Mouse (Mus musculus) intestine, embryonic 14.5 days (tissue): ENCODE results near the gene Eme2. TPM values are rescaled to one million over a fixed set of nuclear protein-coding genes. Genes with fewer than 3 reads are reported as not detected.

Source experiments
- ATAC-seq: fragments of 200-750 bp; cut with Nextera tagmentation; replicated peaks from 2 replicates; pipeline ENCODE4 v1.8.0; 2017; ENCODE audit warnings: low read depth, moderate number of reproducible peaks, moderate TSS enrichment, moderate library complexity; ENCODE audit not compliant: low FRiP score, low TSS enrichment
- DNase-seq: peaks from one replicate; pipeline ENCODE4 v3.0.0-alpha.2; 2018; ENCODE audit warnings: low spot score
- H3K27ac ChIP-seq: fragments of 300-500 bp; sonication (generic); 2 replicates; pipeline ENCODE4 v1.5.1; 2014; ENCODE audit warnings: low read depth, mild to moderate bottlenecking, control low read depth
- H3K27me3 ChIP-seq: fragments of 300-500 bp; sonication (generic); replicated peaks from 2 replicates; pipeline ENCODE4 v1.6.1; 2014; ENCODE audit warnings: low read length, control low read depth; ENCODE audit not compliant: control insufficient read depth, insufficient read depth
- H3K36me3 ChIP-seq: fragments of 300-500 bp; sonication (generic); 2 replicates; pipeline ENCODE4 v1.6.1; 2014; ENCODE audit warnings: low read length, control low read depth; ENCODE audit not compliant: control insufficient read depth, insufficient read depth
- H3K4me1 ChIP-seq: fragments of 300-500 bp; sonication (generic); replicated peaks from 2 replicates; pipeline ENCODE4 v1.6.1; 2014; ENCODE audit warnings: low read length, control low read depth, mixed read lengths; ENCODE audit not compliant: control insufficient read depth, insufficient read depth
- H3K4me2 ChIP-seq: fragments of 300-500 bp; sonication (generic); 2 replicates; pipeline ENCODE4 v1.6.1; 2014; ENCODE audit warnings: low read length
- H3K4me3 ChIP-seq: fragments of 300-500 bp; sonication (generic); 2 replicates; pipeline ENCODE4 v1.5.1; 2014; ENCODE audit warnings: low read depth, low read length, control low read depth, mixed read lengths
- H3K9ac ChIP-seq: fragments of 300-500 bp; sonication (generic); 2 replicates; pipeline ENCODE4 v1.6.1; 2014; ENCODE audit warnings: mild to moderate bottlenecking, low read length
- H3K9me3 ChIP-seq: fragments of 300-500 bp; sonication (generic); 2 replicates; pipeline ENCODE4 v1.6.1; 2016; ENCODE audit warnings: low read length, control low read depth; ENCODE audit not compliant: control insufficient read depth
- WGBS: fragments of 180-500 bp; shearing (Covaris S2); extraction: QIAGEN DNeasy Blood & Tissue Kit; methylation state at CpG from one replicate; pipeline ENCODE4 v1.1.7; 2014; 5-methylcytosine and 5-hydroxymethylcytosine counted together
- polyA plus RNA-seq: library from polyadenylated mRNA; unstranded; fragments of >200 nt; fragmentation: Nextera tagmentation; extraction: Ambion mirVana; gene quantifications from 2 replicates; pipeline ENCODE4 v1.2.1, GENCODE M21; 2014

Eme2 gene
- polyA plus RNA-seq, 1 experiment from 2014 or later, result 24.1 TPM

GRCm38 (mm10) chr17:24900014-24900413 is 5.1 kb upstream of the Eme2 start:
- DNase-seq (no peak), ATAC-seq (no peak)
- Histone ChIP-seq H3K9me3 (no peaks in the 10 kb centered on the region), H3K9ac (no peak overlapping the region), H3K4me1 (peaks cover 20% of the 10 kb centered on the region), H3K4me3 (no peak overlapping the region), H3K27me3 (no peaks in the 10 kb centered on the region), H3K36me3 (peaks cover 81% of the 10 kb centered on the region), H3K4me2 (no peak overlapping the region), H3K27ac (no peak overlapping the region)
- 94% methylated on average over 6 of the region's 6 CpGs for WGBS

DNA sequence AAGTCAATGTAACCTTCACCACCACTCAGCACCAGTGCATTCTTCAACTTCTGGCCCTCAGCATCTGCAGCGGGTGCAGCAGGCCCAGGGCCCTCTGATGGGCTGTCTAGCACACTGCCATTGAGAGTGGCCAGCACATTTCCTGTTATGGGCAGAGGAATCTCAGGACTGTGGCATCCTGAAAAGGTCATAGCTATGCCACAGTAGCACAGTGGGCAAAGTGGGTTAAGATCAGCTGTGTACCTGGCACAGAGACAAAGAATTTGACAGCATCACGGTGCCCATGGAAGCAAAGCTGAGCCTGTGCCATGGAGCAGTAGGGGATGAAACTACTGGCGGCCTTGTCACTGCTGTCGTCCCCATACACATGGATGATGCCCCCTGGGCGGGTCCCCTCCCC is 4.3 kb upstream of the Eme2 start:
- DNase-seq (no peak), ATAC-seq (no peak)
- H3K9ac ChIP-seq, result no peak overlapping the region
- H3K4me1 ChIP-seq, result peaks cover 22% of the 10 kb centered on the region
- H3K9me3 ChIP-seq, result no peaks in the 10 kb centered on the region
- H3K4me2 ChIP-seq, result no peak overlapping the region
- 86% methylated on average over 5 of the region's 5 CpGs for WGBS
- no peak overlapping the region for H3K27ac ChIP-seq
- peaks cover 73% of the 10 kb centered on the region for H3K36me3 ChIP-seq
- no peak overlapping the region for H3K4me3 ChIP-seq
- no peaks in the 10 kb centered on the region for H3K27me3 ChIP-seq

GRCm38 (mm10) chr17:24898041-24898854 is 3.4 kb upstream of the Eme2 start:
- H3K9ac ChIP-seq, result no peak overlapping the region
- peaks cover 27% of the 10 kb centered on the region for H3K4me1 ChIP-seq
- no peak overlapping the region for H3K4me2 ChIP-seq
- no peak overlapping the region for H3K4me3 ChIP-seq
- ATAC-seq, result no peak
- DNase-seq, result no peak
- no peaks in the 10 kb centered on the region for H3K27me3 ChIP-seq
- H3K9me3 ChIP-seq, result no peaks in the 10 kb centered on the region
- 72% methylated on average over 4 of the region's 4 CpGs for WGBS
- peaks cover 67% of the 10 kb centered on the region for H3K36me3 ChIP-seq
- no peak overlapping the region for H3K27ac ChIP-seq

GRCm38 (mm10) chr17:24897600-24897999 is 2.7 kb upstream of the Eme2 start:
- H3K4me3 ChIP-seq, result peak overlapping the region; percentile 97
- 73% methylated on average over 4 of the region's 4 CpGs for WGBS
- no peak overlapping the region for H3K27ac ChIP-seq
- no peak for DNase-seq
- H3K4me1 ChIP-seq, result peaks cover 27% of the 10 kb centered on the region
- peak overlapping the region; percentile 83; the same call in 1 of the 2 replicates for H3K4me2 ChIP-seq
- H3K9ac ChIP-seq, result no peak overlapping the region
- H3K9me3 ChIP-seq, result no peaks in the 10 kb centered on the region
- H3K36me3 ChIP-seq, result peaks cover 67% of the 10 kb centered on the region
- H3K27me3 ChIP-seq, result no peaks in the 10 kb centered on the region
- no peak for ATAC-seq

DNA sequence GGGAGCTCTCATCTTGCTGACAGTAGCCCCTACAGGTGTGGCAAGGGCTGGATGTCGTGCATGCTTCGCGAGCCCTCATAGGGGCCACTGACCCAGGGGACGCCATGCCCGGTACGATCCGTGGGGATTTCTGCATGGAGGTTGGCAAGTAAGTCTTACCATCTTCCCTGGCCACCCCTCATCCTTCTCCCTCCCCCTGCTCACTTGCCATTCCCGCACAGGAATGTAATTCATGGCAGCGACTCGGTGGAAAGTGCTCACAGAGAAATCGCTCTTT is 2.0 kb upstream of the Eme2 start:
- Histone ChIP-seq H3K27me3 (no peaks in the 10 kb centered on the region), H3K9me3 (no peaks in the 10 kb centered on the region), H3K9ac (peak overlapping the region; percentile 85), H3K36me3 (peaks cover 67% of the 10 kb centered on the region), H3K27ac (peak overlapping the region; percentile 54; the same call in 1 of the 2 replicates), H3K4me1 (peaks cover 27% of the 10 kb centered on the region), H3K4me2 (peak overlapping the region; percentile 83), H3K4me3 (peak overlapping the region; percentile 97)
- ATAC-seq, result no peak
- no peak for DNase-seq
- 28% methylated on average over 11 of the region's 11 CpGs for WGBS

DNA sequence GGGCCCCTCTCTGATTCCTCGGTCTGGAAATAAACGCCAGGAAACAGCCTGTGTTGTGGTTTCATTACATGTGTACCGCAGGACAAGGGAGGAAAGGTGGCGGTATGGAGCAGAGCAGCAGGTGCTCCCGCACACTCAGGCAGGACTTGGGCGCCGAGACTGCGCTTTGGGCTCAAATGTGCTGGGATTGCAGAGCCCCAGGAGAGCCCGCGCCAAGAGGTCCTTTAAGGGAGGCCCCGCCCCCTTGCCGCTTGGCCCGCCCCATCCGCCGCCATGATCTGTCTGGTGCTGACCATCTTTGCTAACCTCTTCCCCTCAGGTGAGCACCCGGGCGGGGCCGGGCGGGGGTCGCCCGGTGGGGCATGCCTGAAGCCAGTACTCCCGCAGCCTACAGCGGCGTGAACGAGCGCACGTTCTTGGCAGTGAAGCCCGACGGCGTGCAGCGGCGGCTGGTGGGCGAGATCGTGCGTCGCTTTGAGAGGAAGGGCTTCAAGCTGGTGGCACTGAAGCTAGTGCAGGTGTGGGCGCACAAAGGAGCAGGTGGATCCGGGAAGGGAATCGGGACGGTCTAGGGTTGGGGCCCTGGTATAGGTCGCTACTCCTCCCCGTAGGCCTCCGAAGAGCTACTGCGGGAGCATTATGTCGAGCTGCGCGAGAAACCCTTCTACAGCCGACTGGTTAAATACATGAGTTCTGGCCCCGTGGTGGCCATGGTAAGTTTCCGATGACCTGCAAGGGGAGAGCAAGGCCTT is 1.5 kb upstream of the Eme2 start, which contains the start of gene Nme3:
Gene Nme3, plus strand, starts transcription at position 260 of the 752 bp plus-strand sequence.
- Histone ChIP-seq H3K9ac (peak within 1 kb of the TSS; percentile 85), H3K27ac (peak within 1 kb of the TSS; percentile 69), H3K9me3 (no peaks in the 10 kb centered on the region), H3K36me3 (peaks cover 67% of the 10 kb centered on the region), H3K27me3 (no peaks in the 10 kb centered on the region), H3K4me1 (peaks cover 27% of the 10 kb centered on the region), H3K4me2 (peak within 1 kb of the TSS; percentile 83), H3K4me3 (peak within 1 kb of the TSS; percentile 97)
- ATAC-seq, result peak; percentile 82
- 1% methylated on average over 50 of the region's 50 CpGs for WGBS
- DNase-seq, result peak; percentile 90

DNA sequence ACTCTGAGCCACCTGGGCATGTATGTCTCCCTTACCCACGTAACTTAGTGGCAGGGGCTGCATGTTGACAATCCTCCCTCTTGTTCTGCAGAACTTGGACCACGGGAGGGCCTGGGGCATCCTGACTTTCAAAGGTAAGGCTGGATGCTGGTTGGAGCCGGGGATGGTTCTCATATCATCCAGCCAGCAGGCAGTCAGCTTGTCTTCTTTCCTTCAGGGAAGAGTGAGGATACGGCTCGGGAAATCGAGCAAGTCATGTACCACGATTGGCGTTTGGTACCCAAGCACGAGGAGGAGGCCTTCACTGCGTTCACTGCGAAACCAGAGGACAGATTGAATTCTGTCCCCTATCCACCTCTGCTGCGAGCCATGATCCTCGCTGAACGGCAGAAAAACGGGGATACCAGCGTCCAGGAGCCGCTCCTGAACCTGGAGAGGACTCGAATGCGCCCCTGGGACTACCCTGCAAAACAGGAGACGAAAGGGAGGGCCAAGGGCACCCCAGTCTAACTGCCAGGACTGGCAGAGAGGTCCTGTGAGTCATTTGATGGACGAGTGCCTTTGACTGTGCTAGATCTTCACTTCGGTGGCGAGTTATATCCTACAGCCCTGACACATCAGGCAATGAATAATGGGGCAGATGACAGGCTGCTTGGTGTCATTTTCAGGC is 819 bp upstream of the Eme2 start:
- H3K9me3 ChIP-seq, result no peaks in the 10 kb centered on the region
- ATAC-seq, result peak; percentile 3; the same call in 1 of the 2 replicates
- 11% methylated on average over 23 of the region's 23 CpGs for WGBS

More for the DNA sequence above, 819 bp upstream of the Eme2 start:
- H3K27ac ChIP-seq, result peak overlapping the region; percentile 69; the same call in 1 of the 2 replicates
- no peak for DNase-seq
- H3K36me3 ChIP-seq, result peaks cover 67% of the 10 kb centered on the region
- H3K4me3 ChIP-seq, result peak overlapping the region; percentile 97
- H3K9ac ChIP-seq, result peak overlapping the region; percentile 85
- H3K27me3 ChIP-seq, result no peaks in the 10 kb centered on the region
- peaks cover 27% of the 10 kb centered on the region for H3K4me1 ChIP-seq
- peak overlapping the region; percentile 83 for H3K4me2 ChIP-seq
